Mouse (Mus musculus) forebrain, embryonic 11.5 days (tissue): Measurements from ENCODE around the gene Ankrd52. TPM values are rescaled to one million over a fixed set of nuclear protein-coding genes. Genes with fewer than 3 reads are reported as not detected.

Source experiments
- ATAC-seq: fragments of 200-750 bp; cut with Nextera tagmentation; replicated peaks from 2 replicates; pipeline ENCODE4 v1.8.0; 2017; ENCODE audit warnings: moderate TSS enrichment; ENCODE audit not compliant: low FRiP score
- DNase-seq: peaks from one replicate; pipeline ENCODE4 v3.0.0-alpha.2; 2017; ENCODE audit warnings: low spot score
- H3K27ac ChIP-seq: fragments of 300-500 bp; sonication (generic); 2 replicates; pipeline ENCODE4 v1.5.1; 2014; ENCODE audit warnings: low read depth, low read length
- H3K27me3 ChIP-seq: fragments of 300-500 bp; sonication (generic); 2 replicates; pipeline ENCODE4 v1.6.1; 2014; ENCODE audit warnings: mild to moderate bottlenecking, low read length, mixed read lengths; ENCODE audit not compliant: control insufficient read depth, insufficient read depth
- H3K36me3 ChIP-seq: fragments of 300-500 bp; sonication (generic); 2 replicates; pipeline ENCODE4 v1.6.1; 2014; ENCODE audit warnings: mild to moderate bottlenecking, low read length, moderate library complexity, mixed read lengths; ENCODE audit not compliant: control insufficient read depth, insufficient read depth
- H3K4me1 ChIP-seq: fragments of 300-500 bp; sonication (generic); replicated peaks from 2 replicates; pipeline ENCODE4 v1.6.1; 2014; ENCODE audit warnings: low read length, mixed read lengths; ENCODE audit not compliant: control insufficient read depth, insufficient read depth
- H3K4me2 ChIP-seq: fragments of 300-500 bp; sonication (generic); 2 replicates; pipeline ENCODE4 v1.6.1; 2014; ENCODE audit warnings: low read depth, mild to moderate bottlenecking, low read length, moderate library complexity, mixed read lengths; ENCODE audit not compliant: severe bottlenecking
- H3K4me3 ChIP-seq: fragments of 300-500 bp; sonication (generic); 2 replicates; pipeline ENCODE4 v1.5.1; 2014; ENCODE audit warnings: low read depth, low read length
- H3K9ac ChIP-seq: fragments of 300-500 bp; sonication (generic); 2 replicates; pipeline ENCODE4 v1.6.1; 2014; ENCODE audit warnings: low read length
- H3K9me3 ChIP-seq: fragments of 300-500 bp; sonication (generic); 2 replicates; pipeline ENCODE4 v1.6.1; 2016; ENCODE audit warnings: low read length, mixed read lengths; ENCODE audit not compliant: control insufficient read depth
- WGBS: fragments of 180-500 bp; shearing (Covaris S2); extraction: QIAGEN DNeasy Blood & Tissue Kit; methylation state at CpG from one replicate; pipeline ENCODE4 v1.1.7; 2014; 5-methylcytosine and 5-hydroxymethylcytosine counted together
- microRNA-seq: library from miRNA; unstranded; fragments of <30 nt; microRNA quantifications from one replicate; pipeline ENCODE4, GENCODE M21; 2016; ENCODE audit not compliant: insufficient number of aligned reads
- polyA plus RNA-seq: library from polyadenylated mRNA; unstranded; fragments of >200 nt; fragmentation: Nextera tagmentation; extraction: Ambion mirVana; gene quantifications from 2 replicates; pipeline ENCODE4 v1.2.1, GENCODE M21; 2014

Gene Ankrd52
- polyA plus RNA-seq, 1 experiment from 2014 or later = 13.3 TPM

GRCm38 (mm10) chr10:128442718-128443117, 65.8 kb downstream of the Ankrd52 start:
- H3K36me3 ChIP-seq = peaks cover 5% of the 10 kb centered on the region; the same call in 1 of the 2 replicates
- no peaks in the 10 kb centered on the region for H3K4me1 ChIP-seq
- no peak overlapping the region for H3K4me2 ChIP-seq
- ATAC-seq = no peak
- DNase-seq = no peak
- H3K4me3 ChIP-seq = no peak overlapping the region
- 93% methylated on average over 1 of the region's 1 CpGs for WGBS
- H3K27me3 ChIP-seq = no peaks in the 10 kb centered on the region
- no peak overlapping the region for H3K9ac ChIP-seq
- no peak overlapping the region for H3K27ac ChIP-seq
- no peaks in the 10 kb centered on the region for H3K9me3 ChIP-seq

GRCm38 (mm10) chr10:128444354-128444753, 67.4 kb downstream of the Ankrd52 start:
- Histone ChIP-seq H3K27me3 (no peaks in the 10 kb centered on the region), H3K9me3 (no peaks in the 10 kb centered on the region), H3K9ac (no peak overlapping the region), H3K27ac (no peak overlapping the region), H3K4me2 (no peak overlapping the region), H3K4me1 (no peaks in the 10 kb centered on the region), H3K4me3 (no peak overlapping the region), H3K36me3 (no peaks in the 10 kb centered on the region; the same call in 1 of the 2 replicates)
- 81% methylated on average over 6 of the region's 6 CpGs for WGBS
- DNase-seq (no peak), ATAC-seq (no peak)

- Histone ChIP-seq H3K27me3 (no peaks in the 10 kb centered on the region), H3K9me3 (no peaks in the 10 kb centered on the region), H3K36me3 (no peaks in the 10 kb centered on the region), H3K9ac (no peak overlapping the region), H3K4me1 (no peaks in the 10 kb centered on the region), H3K4me2 (no peak overlapping the region), H3K27ac (no peak overlapping the region), H3K4me3 (no peak overlapping the region)
- 90% methylated on average over 4 of the region's 4 CpGs for WGBS
- no peak for DNase-seq
- ATAC-seq = no peak
These were observed 68.5 kb downstream of the Ankrd52 start for GRCm38 (mm10) chr10:128445407-128445806.

GRCm38 (mm10) chr10:128451014-128451413, 74.1 kb downstream of the Ankrd52 start:
- Histone ChIP-seq H3K36me3 (no peaks in the 10 kb centered on the region), H3K4me3 (no peak overlapping the region), H3K9ac (no peak overlapping the region), H3K4me1 (no peaks in the 10 kb centered on the region), H3K4me2 (no peak overlapping the region), H3K9me3 (no peaks in the 10 kb centered on the region), H3K27ac (no peak overlapping the region), H3K27me3 (no peaks in the 10 kb centered on the region)
- 86% methylated on average over 6 of the region's 6 CpGs for WGBS
- no peak for DNase-seq
- no peak for ATAC-seq

GRCm38 (mm10) chr10:128454471-128454870, 77.6 kb downstream of the Ankrd52 start:
- Histone ChIP-seq H3K9me3 (no peaks in the 10 kb centered on the region), H3K4me3 (no peak overlapping the region), H3K27me3 (no peaks in the 10 kb centered on the region), H3K4me1 (no peaks in the 10 kb centered on the region), H3K4me2 (no peak overlapping the region), H3K36me3 (no peaks in the 10 kb centered on the region), H3K9ac (no peak overlapping the region), H3K27ac (no peak overlapping the region)
- ATAC-seq (no peak), DNase-seq (no peak)
- WGBS = 84% methylated on average over 3 of the region's 3 CpGs

- Histone ChIP-seq H3K4me3 (no peak overlapping the region), H3K9me3 (no peaks in the 10 kb centered on the region), H3K27ac (no peak overlapping the region), H3K4me1 (peaks cover under 1% of the 10 kb centered on the region), H3K27me3 (no peaks in the 10 kb centered on the region), H3K36me3 (no peaks in the 10 kb centered on the region), H3K4me2 (no peak overlapping the region), H3K9ac (no peak overlapping the region)
- DNase-seq = peak; percentile 82
- no peak for ATAC-seq
- 1% methylated on average over 6 of the region's 6 CpGs for WGBS
These were observed 78.4 kb downstream of the Ankrd52 start for GRCm38 (mm10) chr10:128455280-128455679.

- no peak for DNase-seq
- H3K4me3 ChIP-seq = no peak overlapping the region
These were observed 80.8 kb downstream of the Ankrd52 start for GRCm38 (mm10) chr10:128457676-128458075.

More at GRCm38 (mm10) chr10:128457676-128458075, 80.8 kb downstream of the Ankrd52 start:
- H3K9ac ChIP-seq = no peak overlapping the region
- ATAC-seq = no peak
- H3K27ac ChIP-seq = no peak overlapping the region
- H3K36me3 ChIP-seq = peaks cover 2% of the 10 kb centered on the region; the same call in 1 of the 2 replicates
- peaks cover 9% of the 10 kb centered on the region for H3K4me1 ChIP-seq
- H3K4me2 ChIP-seq = no peak overlapping the region
- 87% methylated on average over 6 of the region's 6 CpGs for WGBS
- H3K27me3 ChIP-seq = no peaks in the 10 kb centered on the region
- H3K9me3 ChIP-seq = no peaks in the 10 kb centered on the region

Small RNA genes lying within 50 kb of the gene (microRNA-seq; reads per million reads assigned to microRNA genes)
- gene Gm25361 = not detected
- gene Gm26308 = not detected
- not detected for gene Mir6914
- gene Mir6915 = 2.5 reads per million
- not detected for gene Mir8105

Other genes with a start within 250 kb of the Ankrd52 start
- gene Rbms2, start 196.8 kb upstream of the Ankrd52 start, polyA plus RNA-seq = 21.7 and 22.3 TPM in 2 replicates
- gene Gls2, start 182.7 kb upstream of the Ankrd52 start, polyA plus RNA-seq = 1.3 and 1.7 TPM in 2 replicates
- 23.1 and 26.7 TPM in 2 replicates for gene Spryd4, start 165.3 kb upstream of the Ankrd52 start, polyA plus RNA-seq
- 0.28 and 0.55 TPM in 2 replicates for gene Mip, start 151.3 kb upstream of the Ankrd52 start, polyA plus RNA-seq
- 81.7 and 89.7 TPM in 2 replicates for gene Timeless, start 145.1 kb upstream of the Ankrd52 start, polyA plus RNA-seq
- gene Apon, start 123.0 kb upstream of the Ankrd52 start, polyA plus RNA-seq = 0.77 and 0.89 TPM in 2 replicates
- gene Apof, start 108.4 kb upstream of the Ankrd52 start, polyA plus RNA-seq = not detected in 2 replicates
- gene Stat2, start 106.6 kb upstream of the Ankrd52 start, polyA plus RNA-seq = 16.1 and 16.4 TPM in 2 replicates
- not detected in 2 replicates for gene Il23a, start 78.4 kb upstream of the Ankrd52 start, polyA plus RNA-seq
- gene Pan2, start 73.8 kb upstream of the Ankrd52 start, polyA plus RNA-seq = 45.2 and 46.1 TPM in 2 replicates
- 222 and 224 TPM in 2 replicates for gene Cnpy2, start 54.7 kb upstream of the Ankrd52 start, polyA plus RNA-seq
- 263 and 278 TPM in 2 replicates for gene Cs, start 39.4 kb upstream of the Ankrd52 start, polyA plus RNA-seq
- gene Coq10a, start 8.1 kb upstream of the Ankrd52 start, polyA plus RNA-seq = 21.0 and 23.1 TPM in 2 replicates
- 0.24 TPM in 1 of 2 replicates, not detected in the other for gene Slc39a5, start 24.1 kb downstream of the Ankrd52 start, polyA plus RNA-seq
- 151 TPM in 2 replicates for gene Nabp2, start 34.4 kb downstream of the Ankrd52 start, polyA plus RNA-seq
- 41.5 and 47.9 TPM in 2 replicates for gene Rnf41, start 34.5 kb downstream of the Ankrd52 start, polyA plus RNA-seq
- 139 and 144 TPM in 2 replicates for gene Smarcc2, start 82.1 kb downstream of the Ankrd52 start, polyA plus RNA-seq
- gene Myl6, start 117.0 kb downstream of the Ankrd52 start, polyA plus RNA-seq = 620 and 659 TPM in 2 replicates
- 3.0 and 3.4 TPM in 2 replicates for gene Myl6b, start 121.6 kb downstream of the Ankrd52 start, polyA plus RNA-seq
- 15.2 and 18.1 TPM in 2 replicates for gene Esyt1, start 148.8 kb downstream of the Ankrd52 start, polyA plus RNA-seq
- 16.3 and 17.5 TPM in 2 replicates for gene Zc3h10, start 170.7 kb downstream of the Ankrd52 start, polyA plus RNA-seq
- 3,049 and 3,079 TPM in 2 replicates for gene Rpl41, start 172.2 kb downstream of the Ankrd52 start, polyA plus RNA-seq
- 249 and 269 TPM in 2 replicates for gene Pa2g4, start 188.9 kb downstream of the Ankrd52 start, polyA plus RNA-seq
- 1.2 TPM in 2 replicates for gene Erbb3, start 212.5 kb downstream of the Ankrd52 start, polyA plus RNA-seq
- 576 and 629 TPM in 2 replicates for gene Rps26, start 249.6 kb downstream of the Ankrd52 start, polyA plus RNA-seq